In the genomic region with DNA sequence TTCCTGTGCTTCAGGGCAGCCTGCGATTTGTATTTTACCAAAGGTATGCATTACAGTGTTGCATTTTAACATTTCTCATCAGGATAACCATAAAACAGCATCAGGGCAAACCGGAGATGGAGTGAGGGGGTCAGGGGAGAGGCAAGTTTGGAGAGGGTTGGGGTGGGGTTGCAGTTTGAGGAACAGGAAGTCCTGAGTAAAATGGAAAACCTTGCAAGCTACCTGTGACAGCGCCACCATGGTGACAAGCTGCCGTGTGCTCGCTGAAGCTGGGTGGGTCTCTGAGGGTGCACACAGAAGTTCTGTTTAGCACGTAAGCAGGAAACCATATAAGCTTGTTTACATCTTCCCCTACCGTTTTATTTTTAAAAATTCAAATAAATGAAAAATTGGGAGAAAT, we compare ENCODE assay signal across 18 mouse cellular contexts. TPM values are rescaled to one million over a fixed set of nuclear protein-coding genes. Genes with fewer than 3 reads are reported as not detected.
DNase-seq lines count a peak whose midpoint lies in the region; ATAC-seq lines count a peak whose summit lies in the region.
"Had no signal": no experiment of that assay in that cellular context is flagged by ENCODE, and none has a peak within 500 bp of the region (broad histone marks: within the 10 kb centered on the region; RNA-seq: fewer than 3 reads in every experiment).

No protein-coding gene starts in this region.

- no peaks in the 10 kb centered on the region for H3K4me1 ChIP-seq in limb, embryonic 10.5 days
- H3K4me1 ChIP-seq: embryonic facial prominence, embryonic 10.5 days; limb, embryonic 13.5 days; neural tube, embryonic 13.5 days had no signal

- H3K36me3 ChIP-seq in limb, embryonic 10.5 days: no peaks in the 10 kb centered on the region
- H3K36me3 ChIP-seq: embryonic facial prominence, embryonic 10.5 days; limb, embryonic 13.5 days; neural tube, embryonic 13.5 days had no signal

- 85% methylated on average over 7 of the region's 7 CpGs for WGBS in limb, embryonic 10.5 days

- no peaks in the 10 kb centered on the region for H3K9me3 ChIP-seq in limb, embryonic 10.5 days (replicated peaks)
- H3K9me3 ChIP-seq: embryonic facial prominence, embryonic 10.5 days; limb, embryonic 13.5 days; neural tube, embryonic 13.5 days had no signal

- DNase-seq in B cell, adult 2 months: peak; percentile 55 to 64
- DNase-seq in induced T-regulatory cell, adult 2 months (ENCODE audit: low read depth): peak; percentile 78
- DNase-seq in thymus, adult 18-20 months: peak; percentile 44 to 74
- DNase-seq in limb, embryonic 10.5 days (ENCODE audit: low spot score): no peak
- no peak for DNase-seq in adrenal gland, postnatal 14 days
- DNase-seq in heart, postnatal 25 days (ENCODE audit: low spot score): no peak
- DNase-seq: adrenal gland, adult 8-10 months; cerebellum, adult 8-10 months; gastrocnemius, postnatal 10 days; heart, postnatal 36 days; kidney, adult 9 months had no signal

- ATAC-seq in CD4-positive, CD25-positive, alpha-beta regulatory T cell, adult 4 months: peak; percentile 81
- ATAC-seq in erythroblast, adult 5-6 weeks (replicated peaks; ENCODE audit: low FRiP score, poor library complexity, severe bottlenecking): no peak
- ATAC-seq: hindbrain, postnatal 0 days had no signal

- H3K27me3 ChIP-seq in limb, embryonic 10.5 days (ENCODE audit: low read depth, poor library complexity, severe bottlenecking): no peaks in the 10 kb centered on the region
- H3K27me3 ChIP-seq: neural tube, embryonic 13.5 days had no signal

- no peak overlapping the region for H3K4me3 ChIP-seq in limb, embryonic 10.5 days
- H3K4me3 ChIP-seq: embryonic facial prominence, embryonic 10.5 days; left cerebral cortex, adult 2 months; limb, embryonic 13.5 days; neural tube, embryonic 13.5 days had no signal

- intact Hi-C loops in heart, postnatal 25 days (cut with DNase I): no loop called here

- H3K27ac ChIP-seq in limb, embryonic 10.5 days: no peak overlapping the region
- H3K27ac ChIP-seq: embryonic facial prominence, embryonic 10.5 days; hindbrain, postnatal 0 days; left cerebral cortex, adult 2 months; limb, embryonic 13.5 days; neural tube, embryonic 13.5 days had no signal

RNA-seq across cellular contexts. Expression of gene Plcl2, which starts 25.5 kb away (rescaled TPM):
- polyA plus RNA-seq in CD4-positive, CD25-positive, alpha-beta regulatory T cell, adult 4 months (2017; shearing (Covaris generic)): 1 to 10 TPM; 5.4 to 8.6 TPM
- 97.0 and 109 TPM in 2 replicates for total RNA-seq in erythroblast, adult 5-6 weeks (2015; ENCODE audit: low replicate concordance)
- 129 and 135 TPM in 2 replicates for total RNA-seq in erythroblast, adult 5-6 weeks (2017; ENCODE audit: low replicate concordance)
- 5.0 and 6.4 TPM in 2 replicates for polyA plus RNA-seq in limb, embryonic 10.5 days (2016; fragmentation: Nextera tagmentation; extraction: Ambion mirVana)
- total RNA-seq in adrenal gland, postnatal 14 days (2021): 53.1 and 57.6 TPM in 2 replicates
- total RNA-seq in heart, postnatal 25 days (2021): 1 to 10 TPM; 8.3 to 9.5 TPM

Comparison
In these comparisons a context has a peak if more than half of its experiments do, and no peak if none do; other contexts are left out.
1. DNase-seq: peak in B cell, adult 2 months (2 of 2), induced T-regulatory cell, adult 2 months (single experiment) and thymus, adult 18-20 months (2 of 2); none in limb, embryonic 10.5 days (single experiment), adrenal gland, postnatal 14 days (single experiment) and heart, postnatal 25 days (single experiment).